Mouse (Mus musculus): ENCODE data around the gene Atp2a2. TPM values are rescaled to one million over a fixed set of nuclear protein-coding genes. Genes with fewer than 3 reads are reported as not detected.

The Atp2a2 gene
- polyA plus RNA-seq, 1 experiment from 2014 or later = 52.0 TPM

- no peaks in the 10 kb centered on the region for H3K27me3 ChIP-seq (replicated peaks)
- H3K4me3 ChIP-seq (replicated peaks) = no peak overlapping the region
- no peak for ATAC-seq (ENCODE audit: low FRiP score)
- H3K9ac ChIP-seq (replicated peaks) = no peak overlapping the region
- no peak overlapping the region for H3K4me2 ChIP-seq
- 45% methylated on average over 3 of the region's 3 CpGs for WGBS
- no peaks in the 10 kb centered on the region for H3K36me3 ChIP-seq
- H3K27ac ChIP-seq (replicated peaks) = peak overlapping the region; percentile 54
- H3K9me3 ChIP-seq (replicated peaks) = no peaks in the 10 kb centered on the region
- peaks cover 30% of the 10 kb centered on the region for H3K4me1 ChIP-seq
Measured at GRCm38 (mm10) chr5:122529316-122529715, 27.3 kb upstream of the Atp2a2 start.

- ATAC-seq (ENCODE audit: low FRiP score) = no peak
- Histone ChIP-seq H3K27me3 (replicated peaks) (no peaks in the 10 kb centered on the region), H3K4me3 (replicated peaks) (no peak overlapping the region), H3K4me1 (peaks cover 30% of the 10 kb centered on the region), H3K27ac (replicated peaks) (no peak overlapping the region), H3K36me3 (no peaks in the 10 kb centered on the region), H3K9ac (replicated peaks) (no peak overlapping the region), H3K9me3 (replicated peaks) (no peaks in the 10 kb centered on the region), H3K4me2 (no peak overlapping the region)
- WGBS = 86% methylated on average over 3 of the region's 3 CpGs
Measured at GRCm38 (mm10) chr5:122528591-122528990, 26.6 kb upstream of the Atp2a2 start.

- Histone ChIP-seq H3K9ac (replicated peaks) (no peak overlapping the region), H3K27ac (replicated peaks) (0 out of 2 replicates have a peak overlapping the region, but pooled peaks have one; percentile 15), H3K36me3 (no peaks in the 10 kb centered on the region), H3K9me3 (replicated peaks) (no peaks in the 10 kb centered on the region), H3K4me2 (no peak overlapping the region), H3K4me3 (replicated peaks) (no peak overlapping the region), H3K27me3 (replicated peaks) (no peaks in the 10 kb centered on the region), H3K4me1 (peaks cover 30% of the 10 kb centered on the region)
- 63% methylated on average over 11 of the region's 11 CpGs for WGBS
- ATAC-seq (ENCODE audit: low FRiP score) = no peak
Measured at GRCm38 (mm10) chr5:122527761-122528160, 25.7 kb upstream of the Atp2a2 start.

- no peaks in the 10 kb centered on the region for H3K9me3 ChIP-seq (replicated peaks)
- no peaks in the 10 kb centered on the region for H3K27me3 ChIP-seq (replicated peaks)
- no peak overlapping the region for H3K4me3 ChIP-seq (replicated peaks)
- WGBS = 73% methylated on average over 15 of the region's 15 CpGs
- peak overlapping the region; percentile 33; the same call in 1 of the 2 replicates for H3K27ac ChIP-seq (replicated peaks)
- peaks cover 30% of the 10 kb centered on the region for H3K4me1 ChIP-seq
- ATAC-seq (ENCODE audit: low FRiP score) = no peak
- no peak overlapping the region for H3K4me2 ChIP-seq
- H3K9ac ChIP-seq (replicated peaks) = no peak overlapping the region
- no peaks in the 10 kb centered on the region for H3K36me3 ChIP-seq
Measured at GRCm38 (mm10) chr5:122526878-122527730, 25.1 kb upstream of the Atp2a2 start.

GRCm38 (mm10) chr5:122526405-122526804 lies 24.4 kb upstream of the Atp2a2 start:
- Histone ChIP-seq H3K9me3 (replicated peaks) (no peaks in the 10 kb centered on the region), H3K9ac (replicated peaks) (no peak overlapping the region), H3K27me3 (replicated peaks) (no peaks in the 10 kb centered on the region), H3K4me1 (peaks cover 30% of the 10 kb centered on the region), H3K4me3 (replicated peaks) (no peak overlapping the region), H3K27ac (replicated peaks) (peak overlapping the region; percentile 33; the same call in 1 of the 2 replicates), H3K36me3 (no peaks in the 10 kb centered on the region), H3K4me2 (no peak overlapping the region)
- WGBS = 87% methylated on average over 9 of the region's 9 CpGs
- peak; percentile 45 for ATAC-seq (ENCODE audit: low FRiP score)

GRCm38 (mm10) chr5:122525238-122525931 lies 23.4 kb upstream of the Atp2a2 start:
- H3K4me2 ChIP-seq = no peak overlapping the region
- 79% methylated on average over 14 of the region's 14 CpGs for WGBS

GRCm38 (mm10) chr5:122524854-122525237 lies 22.8 kb upstream of the Atp2a2 start:
- 86% methylated on average over 4 of the region's 4 CpGs for WGBS
- H3K27ac ChIP-seq (replicated peaks) = no peak overlapping the region
- H3K4me1 ChIP-seq = peaks cover 23% of the 10 kb centered on the region
- no peaks in the 10 kb centered on the region for H3K27me3 ChIP-seq (replicated peaks)
- ATAC-seq (ENCODE audit: low FRiP score) = no peak
- H3K9me3 ChIP-seq (replicated peaks) = no peaks in the 10 kb centered on the region
- no peak overlapping the region for H3K4me3 ChIP-seq (replicated peaks)
- no peaks in the 10 kb centered on the region for H3K36me3 ChIP-seq
- no peak overlapping the region for H3K4me2 ChIP-seq
- H3K9ac ChIP-seq (replicated peaks) = no peak overlapping the region

More at GRCm38 (mm10) chr5:122525238-122525931, 23.4 kb upstream of the Atp2a2 start:
- Histone ChIP-seq H3K27ac (replicated peaks) (no peak overlapping the region), H3K27me3 (replicated peaks) (no peaks in the 10 kb centered on the region), H3K9me3 (replicated peaks) (no peaks in the 10 kb centered on the region), H3K4me3 (replicated peaks) (no peak overlapping the region), H3K36me3 (no peaks in the 10 kb centered on the region), H3K9ac (replicated peaks) (no peak overlapping the region), H3K4me1 (peaks cover 28% of the 10 kb centered on the region)
- ATAC-seq (ENCODE audit: low FRiP score) = no peak

- 61% methylated on average over 3 of the region's 3 CpGs for whole genome bisulfite sequencing
- H3K36me3 ChIP-seq = no peaks in the 10 kb centered on the region
- H3K4me2 ChIP-seq = no peak overlapping the region
- H3K4me1 ChIP-seq = peaks cover 17% of the 10 kb centered on the region
- no peak overlapping the region for H3K27ac ChIP-seq (replicated peaks)
- H3K27me3 ChIP-seq (replicated peaks) = no peaks in the 10 kb centered on the region
- ATAC-seq (ENCODE audit: low FRiP score) = no peak
- H3K9me3 ChIP-seq (replicated peaks) = no peaks in the 10 kb centered on the region
- H3K9ac ChIP-seq (replicated peaks) = no peak overlapping the region
- no peak overlapping the region for H3K4me3 ChIP-seq (replicated peaks)
Measured at GRCm38 (mm10) chr5:122524244-122524643, 22.2 kb upstream of the Atp2a2 start.

GRCm38 (mm10) chr5:122521130-122521473 lies 19.1 kb upstream of the Atp2a2 start:
- Histone ChIP-seq H3K4me3 (replicated peaks) (no peak overlapping the region), H3K9ac (replicated peaks) (no peak overlapping the region)
- 76% methylated on average over 3 of the region's 3 CpGs for WGBS

GRCm38 (mm10) chr5:122520254-122521129 lies 18.5 kb upstream of the Atp2a2 start:
- H3K4me3 ChIP-seq (replicated peaks) = no peak overlapping the region
- no peaks in the 10 kb centered on the region for H3K27me3 ChIP-seq (replicated peaks)
- H3K36me3 ChIP-seq = no peaks in the 10 kb centered on the region
- ATAC-seq (ENCODE audit: low FRiP score) = no peak
- H3K27ac ChIP-seq (replicated peaks) = no peak overlapping the region
- H3K4me2 ChIP-seq = no peak overlapping the region
- 72% methylated on average over 23 of the region's 23 CpGs for WGBS
- H3K4me1 ChIP-seq = peaks cover 5% of the 10 kb centered on the region
- H3K9me3 ChIP-seq (replicated peaks) = no peaks in the 10 kb centered on the region
- H3K9ac ChIP-seq (replicated peaks) = no peak overlapping the region

More at GRCm38 (mm10) chr5:122521130-122521473, 19.1 kb upstream of the Atp2a2 start:
- H3K27ac ChIP-seq (replicated peaks) = no peak overlapping the region
- H3K36me3 ChIP-seq = no peaks in the 10 kb centered on the region
- peaks cover 5% of the 10 kb centered on the region for H3K4me1 ChIP-seq
- no peaks in the 10 kb centered on the region for H3K9me3 ChIP-seq (replicated peaks)
- no peak for ATAC-seq (ENCODE audit: low FRiP score)
- no peaks in the 10 kb centered on the region for H3K27me3 ChIP-seq (replicated peaks)
- H3K4me2 ChIP-seq = no peak overlapping the region

- Histone ChIP-seq H3K9me3 (replicated peaks) (no peaks in the 10 kb centered on the region), H3K27me3 (replicated peaks) (no peaks in the 10 kb centered on the region), H3K27ac (replicated peaks) (no peak overlapping the region), H3K36me3 (no peaks in the 10 kb centered on the region), H3K9ac (replicated peaks) (no peak overlapping the region), H3K4me1 (peaks cover 7% of the 10 kb centered on the region; the same call in 1 of the 2 replicates), H3K4me3 (replicated peaks) (no peak overlapping the region), H3K4me2 (no peak overlapping the region)
- no peak for ATAC-seq (ENCODE audit: low FRiP score)
- 59% methylated on average over 7 of the region's 7 CpGs for WGBS
Measured at GRCm38 (mm10) chr5:122519043-122519660, 17.1 kb upstream of the Atp2a2 start.

All from neural tube, embryonic 15.5 days (tissue).